Mouse (Mus musculus) adrenal gland, adult 2 months (tissue): ENCODE data around the gene Tmem219. TPM values are rescaled to one million over a fixed set of nuclear protein-coding genes. Genes with fewer than 3 reads are reported as not detected.
"Not testable (repeated sequence)": the region's sequence is repeated elsewhere in the genome, so short reads cannot be mapped to it uniquely, and the experiment has no call there.

ENCODE experiments used
- DNase-seq: peaks from one replicate; pipeline ENCODE4 v3.0.0; 2021
- polyA plus RNA-seq: library from polyadenylated mRNA; depleted of rRNA; stranded (reverse); fragments of >200 nt; gene quantifications from 2 replicates; pipeline ENCODE4 v1.2.3, GENCODE M21; 2012
- total RNA-seq, 2 experiments: library from RNA; stranded (reverse); gene quantifications; 2 replicates each; pipeline ENCODE4 v1.2.3; 2021

Tmem219 gene
- total and polyA plus RNA-seq, 3 experiments = 28.1 to 242 (median 35.4) TPM

GRCm38 (mm10) chr7:126923999-126924398, 1.3 kb upstream of the Tmem219 start:
- no peak for DNase-seq

- no peak for DNase-seq
Observed at GRCm38 (mm10) chr7:126921563-126921962, 1.2 kb downstream of the Tmem219 start.

- DNase-seq = peak; percentile 65
Observed at GRCm38 (mm10) chr7:126919973-126920372, 2.7 kb downstream of the Tmem219 start.

- DNase-seq = not testable (repeated sequence)
Observed at GRCm38 (mm10) chr7:126918356-126918755, 4.4 kb downstream of the Tmem219 start.

GRCm38 (mm10) chr7:126914844-126915243, 7.9 kb downstream of the Tmem219 start:
- DNase-seq = no peak

GRCm38 (mm10) chr7:126905590-126905989, 17.1 kb downstream of the Tmem219 start:
- peak; percentile 44 for DNase-seq

- DNase-seq = not testable (repeated sequence)
Observed at GRCm38 (mm10) chr7:126899781-126900180, 22.9 kb downstream of the Tmem219 start.

- peak; percentile 97 for DNase-seq
Observed at GRCm38 (mm10) chr7:126898102-126898990, 24.4 kb downstream of the Tmem219 start.

- DNase-seq = no peak
Observed at GRCm38 (mm10) chr7:126897390-126898101, 25.2 kb downstream of the Tmem219 start.

GRCm38 (mm10) chr7:126896912-126897311, 25.8 kb downstream of the Tmem219 start:
- DNase-seq = no peak

GRCm38 (mm10) chr7:126888852-126889251, 33.9 kb downstream of the Tmem219 start:
- DNase-seq = peak; percentile 29

GRCm38 (mm10) chr7:126887281-126887680, 35.4 kb downstream of the Tmem219 start:
- DNase-seq = no peak

- peak; percentile 100 for DNase-seq
Observed at GRCm38 (mm10) chr7:126884286-126885164, 38.2 kb downstream of the Tmem219 start, which contains the start of gene Taok2. Taok2 (minus strand) TSS chr7:126884703.

- DNase-seq = peak; percentile 45
Observed at GRCm38 (mm10) chr7:126883731-126884181, 39.0 kb downstream of the Tmem219 start.

GRCm38 (mm10) chr7:126881040-126881439, 41.7 kb downstream of the Tmem219 start:
- peak; percentile 47 for DNase-seq

GRCm38 (mm10) chr7:126877239-126877638, 45.5 kb downstream of the Tmem219 start:
- DNase-seq = no peak

- no peak for DNase-seq
Observed at GRCm38 (mm10) chr7:126870520-126870891, 52.2 kb downstream of the Tmem219 start.

GRCm38 (mm10) chr7:126869780-126870519, 52.8 kb downstream of the Tmem219 start:
- no peak for DNase-seq

- DNase-seq = no peak
Observed at GRCm38 (mm10) chr7:126868003-126868402, 54.7 kb downstream of the Tmem219 start.

GRCm38 (mm10) chr7:126867534-126867933, 55.2 kb downstream of the Tmem219 start:
- DNase-seq = no peak

GRCm38 (mm10) chr7:126863791-126864190, 58.9 kb downstream of the Tmem219 start:
- no peak for DNase-seq
